Mouse (Mus musculus): ENCODE measurements around the gene Zdhhc19.

- TF ChIP-seq POLR2A (IDR thresholded peaks at IDR 0.05; ENCODE audit: insufficient read depth, low read length): no peak
- TF ChIP-seq CTCF (IDR thresholded peaks at IDR 0.05; ENCODE audit: low read depth, low read length): peak; percentile 97
Observed at GRCm38 (mm10) chr16:32499430-32500037, 3.5 kb downstream of the Zdhhc19 start.
